Mouse (Mus musculus): ENCODE data around the gene Rrp1.
A peak's percentile ranks its signal among the peaks of the same experiment; 100 is the strongest.

The Rrp1 gene

DNA sequence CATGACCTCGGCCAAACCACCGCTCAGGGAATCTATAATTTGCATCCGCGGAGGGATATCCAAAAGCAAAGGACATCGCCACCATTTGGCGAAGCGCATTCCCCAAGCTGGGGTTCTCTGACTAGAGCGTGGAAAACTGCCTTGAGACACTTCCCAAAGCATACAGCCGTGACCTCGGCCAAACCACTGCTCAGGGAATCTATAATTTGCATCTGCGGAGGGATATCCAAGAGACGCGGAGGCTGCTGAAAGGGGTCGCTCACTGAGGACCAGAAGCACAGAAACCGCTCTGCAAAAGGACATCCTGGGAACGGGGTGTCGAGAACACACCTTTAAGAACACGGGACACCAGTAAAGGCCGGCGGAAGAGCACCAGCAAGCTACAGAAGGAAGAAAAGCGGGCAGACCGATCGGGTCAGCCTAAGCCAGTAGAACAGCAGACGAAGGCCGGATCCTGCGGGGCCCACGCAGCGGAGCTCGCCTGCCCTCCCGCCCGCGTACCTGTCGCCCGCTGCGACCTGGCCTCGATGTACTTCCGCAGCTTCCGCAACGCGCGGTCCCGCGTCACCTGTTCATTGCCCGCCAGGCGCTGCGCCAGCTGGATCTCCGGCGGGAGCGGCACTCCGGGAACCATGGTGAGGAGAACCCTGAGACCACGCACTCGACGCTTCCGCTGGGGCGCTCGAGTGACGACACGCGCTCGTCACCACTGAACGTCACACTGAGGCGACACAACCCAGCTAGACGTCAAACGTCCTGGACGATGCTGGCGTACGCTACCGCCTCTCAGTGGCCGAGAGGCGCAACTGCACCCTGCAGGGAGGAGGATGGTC lies at the start of gene Rrp1:
Gene Rrp1 (minus strand): TSS at position 725 of the 833 bp plus-strand sequence.
- peak; percentile 96 for DNase-seq

DNA sequence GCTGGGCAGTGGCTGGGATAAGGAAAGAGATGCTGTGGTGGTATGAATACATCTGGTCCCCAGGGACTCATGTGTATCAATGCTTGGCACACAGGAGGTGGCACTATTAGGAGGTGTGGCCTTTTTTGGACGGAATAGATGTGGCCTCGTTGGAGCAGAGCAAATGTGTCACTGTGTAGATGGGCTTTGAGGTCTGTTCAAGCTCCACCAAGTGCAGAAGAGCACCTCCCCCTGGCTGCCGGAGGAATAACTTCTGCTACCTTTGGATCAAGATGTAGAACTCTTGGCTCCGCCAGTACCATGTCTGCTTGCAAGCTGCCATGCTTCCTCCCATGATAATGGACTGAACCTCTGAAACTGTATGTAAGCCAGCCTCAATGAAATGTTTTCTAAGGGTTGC lies 48.9 kb upstream of the Rrp1 start:
- DNase-seq: no peak

DNA sequence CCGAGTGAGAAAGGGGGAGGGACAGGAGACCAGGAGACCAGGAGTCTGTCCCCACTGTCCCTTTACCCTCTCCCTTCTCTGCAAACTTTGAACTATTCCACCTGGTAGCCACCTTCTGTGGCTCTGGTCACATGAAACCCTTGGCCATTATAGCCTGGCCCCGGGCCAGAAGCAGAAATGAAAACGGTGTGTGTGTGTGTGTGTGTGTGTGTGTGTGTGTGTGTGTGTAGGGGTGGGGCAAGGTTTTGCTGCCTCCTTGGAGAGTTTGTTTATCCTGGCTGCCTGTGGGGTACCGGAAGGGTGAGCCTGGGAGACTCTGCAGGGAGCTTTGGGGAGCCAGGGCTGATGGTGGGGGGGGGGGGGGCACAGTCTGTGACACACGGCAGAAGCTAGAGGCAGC lies 47.6 kb upstream of the Rrp1 start:
- DNase-seq: peak; percentile 60

DNA sequence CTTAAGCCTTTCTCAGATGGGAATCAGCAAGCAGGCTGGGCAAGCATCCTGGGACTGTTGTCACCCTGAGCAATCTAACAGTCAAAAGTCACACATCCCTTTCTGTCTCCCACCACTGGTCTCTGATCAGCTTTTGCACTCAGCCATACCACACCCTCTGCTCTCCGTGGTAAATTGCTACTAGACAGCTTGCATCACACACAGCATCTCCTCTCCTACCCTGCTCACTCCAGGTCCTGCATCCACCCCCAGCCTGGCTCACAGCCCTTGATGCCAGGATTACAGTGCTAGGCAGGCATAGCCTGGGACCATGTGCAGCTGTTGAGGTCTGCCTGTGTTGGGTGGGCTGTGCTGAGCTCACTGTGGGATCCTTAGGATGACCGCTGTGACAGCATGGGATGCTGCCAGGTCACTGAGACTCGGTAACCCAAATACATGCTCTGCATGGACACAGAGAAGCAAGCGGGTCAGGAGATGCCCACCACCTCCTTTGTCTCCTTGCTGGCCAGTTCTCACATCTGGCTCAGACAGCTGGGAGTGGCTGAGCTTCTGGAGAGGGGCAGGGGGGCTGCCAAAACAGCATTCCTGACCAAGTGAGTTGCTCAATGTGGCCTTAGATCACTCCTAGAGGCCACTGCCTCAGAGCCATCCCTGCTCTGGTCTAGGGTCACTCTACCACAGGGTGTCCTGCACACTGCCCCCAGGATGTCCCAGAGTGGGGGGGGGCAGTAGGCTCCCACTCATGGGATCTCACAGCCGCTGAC lies 45.7 kb upstream of the Rrp1 start:
- no peak for DNase-seq

DNA sequence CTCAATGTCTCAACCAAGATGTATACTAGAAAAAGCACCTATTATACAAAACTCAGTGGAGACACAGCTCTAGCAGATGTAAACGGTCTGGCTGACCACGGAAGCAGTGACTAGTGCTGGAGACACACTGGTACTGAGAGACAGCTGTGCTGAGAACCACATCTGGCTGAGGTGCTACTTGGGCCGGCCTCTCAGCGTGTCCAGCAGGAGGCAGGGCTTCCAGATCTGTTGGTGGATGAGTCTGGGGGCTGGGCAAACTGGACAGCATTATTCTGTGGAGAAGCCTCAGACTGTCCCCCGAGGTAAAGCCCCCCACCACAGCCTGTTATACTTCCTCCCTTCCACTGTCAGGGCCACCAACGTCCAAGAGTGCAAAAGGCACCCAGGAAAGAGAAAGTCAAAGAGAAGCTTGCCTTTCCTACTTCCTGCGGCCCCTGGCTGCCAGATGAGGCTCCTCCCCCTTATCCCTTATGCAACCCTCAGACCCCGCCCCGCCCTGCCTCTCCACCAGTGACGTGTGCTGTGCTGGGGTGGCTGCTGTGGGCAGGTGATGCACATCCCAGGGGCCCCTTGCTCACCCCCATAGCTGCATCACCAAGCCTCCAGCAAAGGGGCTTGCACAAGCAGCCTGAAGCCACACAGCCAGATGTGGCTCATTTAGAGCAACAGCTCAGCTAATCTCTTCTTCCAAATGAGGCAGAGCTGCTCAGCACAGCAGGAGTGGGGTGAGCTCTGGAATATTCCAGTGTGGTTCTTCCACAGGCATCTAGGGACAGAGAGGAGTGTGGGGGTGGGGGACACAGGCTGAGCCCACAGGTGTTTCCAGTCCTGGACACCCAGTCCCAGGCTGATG lies 44.9 kb upstream of the Rrp1 start:
- peak; percentile 67 for DNase-seq

DNA sequence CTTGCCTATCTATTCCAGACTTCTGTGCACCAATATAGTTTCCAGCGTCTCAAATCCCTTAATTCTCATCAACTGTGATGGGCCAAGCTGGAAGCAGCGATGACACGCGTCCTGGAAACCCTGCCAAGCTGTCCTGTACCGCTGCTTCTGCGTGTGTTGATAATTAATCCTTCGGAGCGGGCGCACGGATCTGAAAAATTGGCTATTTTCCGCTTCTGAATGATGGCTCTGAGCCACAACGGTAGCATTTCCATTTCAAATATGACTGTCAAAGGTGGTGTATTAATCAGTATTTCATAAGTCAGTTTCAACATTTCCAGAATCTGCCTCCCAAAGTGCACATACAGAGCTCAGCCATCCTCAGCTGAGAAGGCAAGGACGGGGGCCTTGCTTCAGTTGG lies 43.9 kb upstream of the Rrp1 start:
- peak; percentile 51 for DNase-seq

DNA sequence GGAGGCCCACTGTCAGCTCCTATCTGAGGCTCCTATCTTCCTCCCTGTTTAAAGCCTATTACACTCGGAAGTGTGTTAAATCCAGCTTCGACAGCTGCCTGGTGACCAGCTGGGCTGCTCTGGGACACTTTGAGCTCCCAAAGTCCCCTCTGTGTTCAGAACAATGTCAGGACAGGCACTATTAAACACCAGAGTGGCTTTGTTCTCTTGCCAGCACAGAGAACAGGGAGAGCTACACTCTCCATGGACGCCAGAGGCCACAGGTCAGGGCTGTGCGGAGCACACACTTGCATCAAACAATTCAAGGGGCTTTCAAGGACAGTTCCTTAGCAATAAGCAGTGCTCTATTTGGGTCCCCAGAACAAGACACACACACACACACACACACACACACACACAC lies 39.8 kb upstream of the Rrp1 start:
- no peak for DNase-seq

DNA sequence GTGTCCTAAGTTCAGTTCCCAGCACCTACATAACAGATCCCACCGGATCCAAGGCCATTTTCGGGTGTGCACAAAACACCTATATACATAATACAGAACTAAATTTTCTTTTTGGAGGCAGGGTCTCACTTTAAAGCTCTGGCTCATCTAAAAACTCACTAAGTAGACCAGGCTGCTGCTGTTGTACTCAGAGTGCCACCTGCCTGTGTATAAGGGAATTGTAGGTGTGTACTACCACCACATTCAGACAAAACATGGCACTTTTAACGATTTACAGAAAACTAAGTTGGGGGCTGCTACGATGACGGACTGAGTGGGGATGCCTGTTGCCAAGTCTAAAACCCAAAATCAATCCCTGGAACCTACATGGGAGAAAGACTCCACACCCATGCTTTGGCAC lies 37.9 kb upstream of the Rrp1 start:
- no peak for DNase-seq

DNA sequence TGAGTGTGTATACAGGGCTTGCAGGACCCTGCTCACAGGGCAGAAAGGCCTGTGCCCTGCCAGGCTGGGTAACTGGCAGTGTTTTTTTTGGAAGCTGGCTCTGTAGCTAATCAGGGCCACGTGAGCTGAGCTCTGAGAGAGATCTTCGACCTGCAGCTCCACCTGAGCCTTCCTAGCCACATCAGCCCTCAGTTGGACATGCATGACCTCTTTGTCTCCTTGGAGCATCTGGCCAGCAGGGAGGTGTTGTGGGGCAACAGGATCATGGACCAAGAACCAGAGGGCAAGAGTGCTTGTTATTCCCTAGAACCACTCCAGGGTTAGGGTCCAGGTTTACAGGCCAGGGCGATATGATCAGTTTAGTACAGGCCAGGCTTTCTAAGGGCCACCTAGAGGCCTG lies 34.6 kb upstream of the Rrp1 start:
- peak; percentile 58 for DNase-seq

DNA sequence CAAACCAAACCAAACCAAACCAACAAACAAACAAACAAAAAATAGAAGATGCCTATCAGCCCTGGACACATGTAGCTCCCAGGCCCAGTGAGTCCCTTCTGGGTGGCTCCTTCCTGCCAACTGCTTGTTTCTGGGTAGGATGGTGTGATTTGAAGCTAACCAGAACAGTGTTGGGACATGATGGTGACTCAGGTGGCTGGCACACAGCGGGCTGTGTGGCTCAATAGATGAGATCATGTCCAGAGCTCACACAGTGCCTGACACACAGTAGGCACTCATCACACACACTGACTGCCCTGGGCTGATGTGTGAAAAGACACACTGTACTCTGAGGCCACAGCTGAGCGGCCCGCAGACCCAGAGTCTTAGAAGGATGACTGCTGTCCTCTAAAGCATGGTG lies 33.4 kb upstream of the Rrp1 start:
- no peak for DNase-seq

DNA sequence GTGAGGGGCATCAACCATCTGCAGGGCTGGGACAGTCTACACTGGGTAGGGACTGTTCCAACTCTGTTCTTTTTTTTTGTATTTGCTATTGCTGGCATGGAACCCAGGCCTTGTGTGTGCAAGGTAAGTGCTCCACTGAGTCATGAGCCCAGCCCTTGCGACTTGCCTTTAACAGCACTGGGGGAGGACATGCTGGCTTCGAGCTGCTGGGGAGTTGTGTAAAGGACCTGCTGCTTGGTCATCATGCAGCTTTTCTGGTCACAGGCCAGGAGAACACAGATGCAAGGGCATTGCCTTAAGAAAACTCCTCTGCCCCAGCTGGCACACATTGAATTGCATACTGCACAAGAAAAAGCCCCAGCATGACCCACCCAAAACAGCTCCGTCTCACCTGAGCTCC lies 29.4 kb upstream of the Rrp1 start:
- no peak for DNase-seq

DNA sequence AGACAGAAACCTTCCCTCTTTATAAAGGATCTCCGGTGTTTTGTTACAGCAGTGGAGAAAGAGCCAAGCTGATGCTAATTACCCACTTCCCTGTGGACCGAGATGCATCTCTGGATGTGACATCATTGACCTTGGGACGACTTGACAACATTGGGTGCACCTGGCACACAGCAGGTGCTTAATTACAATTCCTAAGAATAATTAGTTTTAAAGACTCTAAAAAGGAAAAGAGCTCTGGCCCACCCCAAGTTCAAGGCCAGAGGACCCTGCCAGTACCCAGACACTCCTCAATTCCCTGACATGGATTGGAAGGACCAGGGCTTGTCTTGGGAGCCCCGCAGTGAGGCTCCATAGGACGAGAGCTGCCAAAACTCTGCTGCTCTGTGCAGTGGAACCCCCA lies 28.8 kb upstream of the Rrp1 start:
- no peak for DNase-seq

DNA sequence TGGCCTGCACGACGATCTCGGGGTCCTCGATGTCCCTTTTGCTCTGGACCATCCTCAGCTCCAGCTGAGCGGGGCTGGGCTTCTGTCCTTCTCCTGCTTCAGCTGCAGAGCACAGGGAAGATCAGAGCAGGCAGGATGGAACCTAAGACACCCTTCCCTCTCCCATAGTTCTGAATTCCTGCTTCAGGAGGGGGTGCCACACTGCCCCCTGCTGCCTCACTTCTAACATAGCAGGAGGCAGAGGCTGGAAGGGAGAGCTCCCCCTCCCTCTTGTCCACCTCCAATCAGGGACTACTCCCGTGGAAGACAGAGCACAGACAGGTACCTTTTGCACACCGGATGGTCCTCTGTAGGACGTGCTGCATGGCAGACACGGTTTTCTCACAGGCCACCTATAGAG lies 28.0 kb upstream of the Rrp1 start:
- no peak for DNase-seq

DNA sequence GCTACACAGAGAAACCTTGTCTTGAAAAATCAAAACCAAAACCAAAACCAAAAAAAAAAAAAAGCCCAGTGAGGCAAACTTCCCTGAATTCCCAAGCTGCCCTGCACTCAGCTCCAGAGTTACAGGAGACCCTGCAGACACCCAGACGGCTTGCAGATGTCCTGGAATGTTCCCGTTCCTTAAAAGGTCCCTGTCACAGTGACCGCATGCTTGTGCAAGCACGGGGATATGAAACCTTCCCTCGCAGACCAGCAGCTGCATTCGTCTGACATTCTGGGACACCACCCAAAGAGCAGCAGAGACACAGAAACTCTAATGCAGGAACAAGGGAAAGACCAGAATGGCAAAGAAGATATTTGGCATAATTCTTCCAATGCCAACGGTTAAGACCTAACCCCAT lies 27.1 kb upstream of the Rrp1 start:
- DNase-seq: no peak

DNA sequence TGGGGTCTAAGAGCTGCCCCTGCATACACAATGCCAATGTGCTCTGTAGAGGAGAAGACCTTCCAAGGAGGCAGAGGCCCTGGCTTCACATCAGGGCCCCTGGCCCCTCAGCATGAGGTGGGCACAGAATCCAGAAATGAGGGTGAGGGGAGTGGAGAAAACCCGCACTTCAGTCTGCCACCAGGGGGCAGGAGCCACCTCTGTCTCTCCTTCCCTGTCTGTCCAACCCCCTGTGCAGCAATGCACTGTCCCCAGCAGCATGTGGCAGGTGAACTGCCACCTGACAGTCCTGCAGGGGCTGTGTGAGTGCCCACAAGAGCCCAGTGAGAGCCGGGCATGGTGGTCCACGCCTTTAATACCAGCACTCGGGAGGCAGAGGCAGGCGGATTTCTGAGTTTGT lies 26.7 kb upstream of the Rrp1 start:
- DNase-seq: no peak

DNA sequence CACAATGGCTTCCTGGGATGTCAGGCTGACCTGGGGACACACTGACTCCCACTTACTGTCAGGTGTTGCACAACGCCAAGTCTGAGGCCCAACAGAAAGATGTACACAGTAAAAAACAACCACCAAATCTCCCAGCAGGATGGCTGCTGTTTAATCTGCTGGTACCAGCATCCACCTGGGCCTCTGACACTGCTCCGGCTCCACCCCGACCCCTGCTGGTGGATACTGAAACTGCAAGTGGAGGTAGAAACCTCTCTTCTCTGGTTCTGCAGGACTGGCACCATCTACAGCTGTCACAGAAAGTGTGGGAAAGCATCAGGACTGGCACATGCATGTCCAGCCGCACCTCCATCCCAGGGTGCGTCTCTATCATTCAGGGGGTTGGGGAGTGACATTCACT lies 25.3 kb upstream of the Rrp1 start:
- DNase-seq: peak; percentile 73

DNA sequence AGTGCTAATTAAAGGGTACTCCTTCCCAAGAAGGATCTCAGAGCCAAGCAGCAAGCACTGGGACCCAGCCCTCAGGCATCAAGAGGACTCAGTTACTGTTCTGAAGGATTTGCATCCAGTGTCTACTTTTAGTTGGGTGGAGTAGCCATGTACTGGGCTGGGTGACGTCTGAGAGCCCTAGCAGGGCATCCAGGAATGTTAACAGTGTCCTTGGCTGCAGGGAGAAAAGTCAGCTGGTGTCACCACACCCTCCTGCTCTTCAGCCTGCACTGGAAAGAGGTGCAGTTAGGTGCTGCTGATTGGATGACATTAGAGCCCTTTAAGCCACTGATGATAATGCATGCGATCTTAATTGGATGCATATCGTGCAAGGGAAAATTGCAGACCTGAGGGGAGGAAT lies 20.0 kb upstream of the Rrp1 start:
- no peak for DNase-seq

DNA sequence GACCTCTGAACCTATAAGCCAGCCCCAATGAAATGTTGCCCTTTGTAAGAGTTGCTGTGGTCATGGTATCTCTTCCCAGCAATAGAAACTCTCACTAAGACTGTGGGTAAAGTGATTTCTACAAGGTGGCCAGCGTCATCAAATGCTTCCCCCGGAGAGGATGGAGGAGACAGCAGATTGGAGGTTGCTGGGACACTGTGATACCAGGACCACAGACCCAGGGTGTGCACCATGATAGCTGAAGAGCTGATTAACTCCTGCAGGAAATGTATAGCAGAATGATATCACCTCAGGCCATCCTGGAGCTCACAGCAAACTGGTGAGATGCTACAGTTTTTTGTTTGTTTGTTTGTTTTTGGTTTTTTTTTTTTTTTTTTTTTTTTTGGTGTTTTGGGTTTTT lies 16.9 kb upstream of the Rrp1 start:
- no peak for DNase-seq

DNA sequence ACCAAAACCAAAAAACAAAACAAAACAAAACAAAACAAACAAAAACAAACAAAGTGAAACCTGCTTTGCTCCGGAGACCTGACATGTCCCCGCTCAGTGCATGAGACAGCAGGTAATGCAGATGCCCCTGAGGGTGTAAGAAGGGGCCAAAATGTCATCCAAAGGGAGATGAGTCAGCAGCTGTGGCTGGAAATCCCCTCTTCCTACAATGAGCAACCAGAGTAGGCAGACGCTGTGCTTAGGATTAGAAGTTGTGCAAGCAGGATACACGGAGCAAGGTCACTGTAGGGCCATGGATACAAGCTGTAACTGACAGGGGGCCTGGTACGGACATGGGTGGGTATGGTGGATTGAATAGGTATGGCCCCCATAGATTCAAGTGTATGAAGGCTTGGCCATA lies 16.3 kb upstream of the Rrp1 start:
- DNase-seq: no peak

DNA sequence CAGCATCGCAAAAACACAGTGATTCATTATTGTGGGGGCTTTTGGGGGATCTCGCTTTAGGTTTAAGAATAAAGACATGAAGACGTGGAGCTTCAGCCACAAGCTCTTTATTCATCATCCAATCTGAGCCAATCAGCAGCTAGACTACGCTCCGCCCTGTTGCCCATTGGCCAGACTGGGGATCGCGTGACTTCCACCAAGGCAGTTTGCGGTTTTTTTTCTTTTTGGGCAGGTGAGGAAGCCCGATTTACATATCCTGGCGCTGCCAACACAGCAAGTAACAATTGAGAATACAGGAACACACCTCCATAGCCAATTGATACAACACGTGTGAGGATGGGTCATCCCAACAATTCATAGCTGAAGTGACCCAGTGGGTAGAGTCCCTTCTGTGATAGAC lies 15.2 kb upstream of the Rrp1 start:
- no peak for DNase-seq

DNA sequence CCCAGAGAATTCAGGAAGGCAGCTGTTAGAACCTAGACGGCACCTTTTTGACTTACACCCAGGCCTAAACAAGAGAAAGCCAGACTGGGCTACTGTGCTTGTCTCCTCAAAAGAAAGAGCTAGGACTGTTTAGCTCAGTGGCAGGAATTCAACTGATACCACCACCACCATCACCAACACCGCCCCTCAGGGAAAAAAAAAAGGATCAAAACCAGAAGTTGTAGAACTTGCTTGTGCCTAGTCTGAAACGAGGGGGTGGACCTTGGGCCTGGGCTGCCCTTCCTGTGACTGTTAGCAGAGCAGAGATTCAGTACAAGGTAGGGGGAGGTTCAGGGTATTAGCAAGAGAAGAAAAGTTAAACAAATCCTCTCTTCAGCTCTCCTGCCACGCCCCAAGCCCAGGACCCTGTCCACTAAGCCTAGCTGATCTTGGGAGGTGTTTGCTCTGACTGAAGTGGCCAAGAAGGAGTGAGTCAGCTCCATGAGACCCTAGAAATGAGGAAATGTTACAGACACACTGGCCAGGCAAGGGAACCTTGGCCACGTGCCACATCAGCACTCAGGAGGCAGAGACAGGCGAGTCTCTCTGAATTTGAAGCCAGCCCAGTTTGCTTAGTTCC lies 13.4 kb upstream of the Rrp1 start:
- DNase-seq: peak; percentile 34

DNA sequence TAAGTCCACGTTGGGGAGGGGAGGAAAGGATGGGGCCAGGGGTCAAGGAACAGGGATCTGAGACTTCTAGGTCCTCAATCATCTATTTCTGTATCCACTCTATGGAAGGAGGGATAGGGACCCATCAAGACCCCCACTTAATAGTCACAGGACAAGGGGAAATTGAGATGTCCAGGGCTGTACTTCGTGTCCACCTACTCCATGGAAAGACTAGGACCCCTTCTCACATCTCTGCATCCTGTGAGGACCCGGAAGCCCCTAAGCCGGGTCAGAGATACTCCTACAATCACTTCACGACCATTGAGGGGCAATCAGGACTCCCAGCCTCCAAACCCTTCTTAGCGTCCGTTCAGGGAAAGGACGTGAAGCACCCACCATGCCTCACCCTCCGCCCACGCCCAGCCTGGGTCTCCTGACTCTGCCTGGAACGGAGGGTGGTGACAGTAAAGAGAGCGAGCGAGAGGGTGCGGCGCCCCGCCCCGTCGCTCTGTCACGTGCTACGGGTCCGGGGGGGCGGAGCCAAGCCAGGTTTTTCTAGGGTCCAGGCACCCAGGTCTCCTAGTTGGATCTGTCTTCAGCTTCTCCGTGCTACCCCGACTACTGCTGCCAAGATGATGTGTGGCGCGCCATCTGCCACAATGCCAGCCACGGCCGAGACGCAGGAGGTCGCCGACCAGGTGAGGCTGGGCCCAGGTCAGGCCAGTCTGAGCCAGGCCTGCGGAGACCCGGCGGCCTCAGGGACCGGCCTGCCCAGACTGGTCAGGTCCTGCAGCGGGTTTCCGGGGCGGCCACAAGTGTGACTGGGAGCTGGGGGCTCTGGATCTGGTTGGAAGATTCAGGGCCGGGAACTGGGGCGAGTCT lies 12.6 kb upstream of the Rrp1 start, which contains the start of gene Cstb:
Gene Cstb (plus strand): TSS at position 489 of the 861 bp plus-strand sequence.
- DNase-seq: peak; percentile 83

Data from kidney, adult 9 months (tissue).